Mouse (Mus musculus) CH12.LX (cell line): ENCODE measurements around the gene Wfdc21.

Experiments used
- CTCF ChIP-seq, 2 experiments: IDR thresholded peaks in 1 of 2; conservative IDR thresholded peaks in 1 of 2; 2 replicates each; pipeline ENCODE4 v1.5.1; 2011 to 2012; ENCODE audit warnings: low read depth in 2 of 2, low read length in 2 of 2, improper control_type of control experiment in 1 of 2, inconsistent platforms in 1 of 2, mild to moderate bottlenecking in 1 of 2, moderate library complexity in 1 of 2
- ELF1 ChIP-seq: IDR thresholded peaks from 2 replicates; pipeline ENCODE4 v1.6.1; 2014; ENCODE audit warnings: low read depth, mild to moderate bottlenecking, inconsistent platforms, low read length, improper control_type of control experiment
- EP300 ChIP-seq: IDR thresholded peaks from 2 replicates; pipeline ENCODE4 v1.6.1; 2011; ENCODE audit warnings: low read length, improper control_type of control experiment
- JUN ChIP-seq: IDR thresholded peaks from 2 replicates; pipeline ENCODE4 v1.6.1; 2011; ENCODE audit warnings: low read depth, mild to moderate bottlenecking, low read length, improper control_type of control experiment, moderate library complexity; ENCODE audit not compliant: insufficient read depth
- MAFK ChIP-seq: IDR thresholded peaks from 2 replicates; pipeline ENCODE4 v1.6.1; 2011; ENCODE audit warnings: low read length, improper control_type of control experiment; ENCODE audit not compliant: insufficient replicate concordance
- NRF1 ChIP-seq: IDR thresholded peaks from 2 replicates; pipeline ENCODE4 v1.6.1; 2014; ENCODE audit warnings: low read depth, mild to moderate bottlenecking, inconsistent platforms, low read length, improper control_type of control experiment, moderate library complexity
- POLR2A ChIP-seq: IDR thresholded peaks from 2 replicates; pipeline ENCODE4 v1.6.1; 2011; ENCODE audit warnings: low read depth, mild to moderate bottlenecking, improper control_type of control experiment, low read length
- POLR2AphosphoS2 ChIP-seq: IDR thresholded peaks from 2 replicates; pipeline ENCODE4 v1.6.1; 2011; ENCODE audit warnings: low read depth, low read length, improper control_type of control experiment
- SMC3 ChIP-seq: IDR thresholded peaks from 2 replicates; pipeline ENCODE4 v1.6.1; 2011; ENCODE audit warnings: low read depth, low read length, improper control_type of control experiment
- TBP ChIP-seq: conservative IDR thresholded peaks from 2 replicates; pipeline ENCODE4 v1.6.1; 2011; ENCODE audit warnings: low read depth, low read length, improper control_type of control experiment

DNA sequence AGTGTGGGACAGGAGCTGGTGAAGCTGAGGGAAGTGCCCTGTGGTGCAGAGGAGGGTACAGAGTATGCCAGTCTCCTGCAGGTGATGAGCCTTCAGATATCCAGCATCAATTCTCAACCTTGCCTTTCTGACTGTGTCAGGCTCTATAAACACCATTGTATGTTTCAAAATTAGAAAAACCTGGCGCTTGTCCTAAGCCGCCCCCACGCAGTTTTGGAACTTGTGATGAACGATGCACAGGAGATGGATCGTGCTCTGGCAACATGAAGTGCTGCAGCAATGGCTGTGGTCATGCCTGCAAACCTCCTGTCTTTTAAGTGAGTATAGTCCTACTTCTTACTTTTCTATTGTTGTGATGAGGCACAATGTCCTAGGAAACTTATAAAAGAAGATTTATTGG lies 37.1 kb upstream of the Wfdc21 start:
- TF ChIP-seq SMC3, result no peak
- TF ChIP-seq ELF1, result no peak
- TF ChIP-seq EP300, result no peak
- no peak for TF ChIP-seq CTCF (conservative IDR thresholded peaks at IDR 0.05 in 1 of 2, IDR thresholded peaks at IDR 0.05 in 1 of 2; ENCODE audit: low read depth in 2 of 2, low read length in 2 of 2)
- no peak for TF ChIP-seq TBP
- TF ChIP-seq NRF1, result no peak
- TF ChIP-seq POLR2AphosphoS2, result no peak
- TF ChIP-seq MAFK, result no peak
- no peak for TF ChIP-seq POLR2A
- no peak for TF ChIP-seq JUN
